Mouse (Mus musculus) megakaryocyte, adult 5-6 weeks (primary cell): ENCODE data around the gene AC153137.1. TPM values are rescaled to one million over a fixed set of nuclear protein-coding genes. Genes with fewer than 3 reads are reported as not detected.

Experiments
- total RNA-seq, 2 experiments: library from RNA; stranded (forward) in 1 of 2; stranded (reverse) in 1 of 2; fragments of 153-499, 151-499 nt in 1 of 2; fragments of 221-1000, 200-1000 nt in 1 of 2; gene quantifications; 2 replicates each; pipeline versions ENCODE4 v1.2.3 to v1.2.4; 2015 to 2017

AC153137.1 gene
- total RNA-seq, 2 experiments from 2014 or later = not detected

Other genes starting within 250 kb of the AC153137.1 start
- 63.9 and 68.6 TPM in 2 replicates for gene Phf3, start 104.0 kb downstream of the AC153137.1 start, total RNA-seq (2015)
- 81.3 and 84.4 TPM in 2 replicates for gene Phf3, start 104.0 kb downstream of the AC153137.1 start, total RNA-seq (2017)
- gene Lgsn, start 198.4 kb upstream of the AC153137.1 start, total RNA-seq (2015) = not detected in 2 replicates
- not detected in 2 replicates for gene Lgsn, start 198.4 kb upstream of the AC153137.1 start, total RNA-seq (2017)
- 0.18 TPM in 1 of 2 replicates, not detected in the other for gene 4931428L18Rik, start 244.7 kb upstream of the AC153137.1 start, total RNA-seq (2015)
- gene 4931428L18Rik, start 244.7 kb upstream of the AC153137.1 start, total RNA-seq (2017) = not detected in 2 replicates
- gene Pih1d3, start 244.9 kb upstream of the AC153137.1 start, total RNA-seq (2015) = not detected in 2 replicates
- gene Pih1d3, start 244.9 kb upstream of the AC153137.1 start, total RNA-seq (2017) = not detected in 2 replicates